Mouse (Mus musculus): ENCODE data around the gene Zdhhc19.

DNA sequence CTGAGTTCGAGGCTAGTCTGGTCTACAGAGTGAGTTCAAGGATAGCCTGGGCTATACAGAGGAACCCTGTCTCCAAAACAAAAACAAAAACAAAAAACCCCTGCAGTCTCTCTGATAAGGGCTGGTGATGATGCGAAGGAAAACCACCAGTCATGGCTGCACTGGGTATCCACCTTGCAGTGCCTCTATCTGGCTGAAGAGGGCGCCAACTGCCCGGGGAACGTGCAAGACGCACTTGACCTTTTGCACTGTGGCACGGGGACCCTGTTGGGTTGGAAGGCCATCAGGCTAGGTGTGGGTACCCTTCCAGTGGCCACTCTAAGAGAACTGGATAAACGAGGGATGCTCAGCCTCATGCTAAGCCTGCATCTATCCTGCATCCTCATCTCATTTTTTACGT lies 11.3 kb downstream of the Zdhhc19 start:
- TF ChIP-seq POLR2A (IDR thresholded peaks at IDR 0.05; ENCODE audit: borderline replicate concordance, extremely low read depth, insufficient read depth, insufficient read length, poor library complexity, severe bottlenecking) (no peak), CTCF (IDR thresholded peaks at IDR 0.05; ENCODE audit: borderline replicate concordance, extremely low read depth, insufficient read depth, insufficient read length) (peak; percentile 82)

Measured in brain, embryonic 14.5 days (tissue).